Mouse (Mus musculus) forebrain, embryonic 14.5 days (tissue): Measurements from ENCODE around the gene Ppil6. TPM values are rescaled to one million over a fixed set of nuclear protein-coding genes. Genes with fewer than 3 reads are reported as not detected.

Source experiments
- ATAC-seq: fragments of 200-750 bp; cut with Nextera tagmentation; 2 replicates; pipeline ENCODE4 v1.8.0; 2017; ENCODE audit warnings: mild to moderate bottlenecking, moderate library complexity
- DNase-seq: peaks from one replicate; pipeline ENCODE4 v3.0.0-alpha.2; 2015; ENCODE audit warnings: low spot score
- H3K27ac ChIP-seq: fragments of 300-500 bp; sonication (generic); 2 replicates; pipeline ENCODE4 v1.5.1; 2014; ENCODE audit warnings: low read depth, mild to moderate bottlenecking, control low read depth, low read length, moderate library complexity
- H3K27me3 ChIP-seq: fragments of 300-500 bp; sonication (generic); replicated peaks from 2 replicates; pipeline ENCODE4 v1.6.1; 2014; ENCODE audit warnings: low read length, control low read depth, mixed read lengths; ENCODE audit not compliant: control insufficient read depth, insufficient read depth
- H3K36me3 ChIP-seq: fragments of 300-500 bp; sonication (generic); 2 replicates; pipeline ENCODE4 v1.6.1; 2014; ENCODE audit warnings: low read length, control low read depth; ENCODE audit not compliant: control insufficient read depth, insufficient read depth
- H3K4me1 ChIP-seq: fragments of 300-500 bp; sonication (generic); 2 replicates; pipeline ENCODE4 v1.6.1; 2014; ENCODE audit warnings: antibody characterized with exemption, low read length, control low read depth; ENCODE audit not compliant: control insufficient read depth, insufficient read depth
- H3K4me2 ChIP-seq: fragments of 300-500 bp; sonication (generic); 2 replicates; pipeline ENCODE4 v1.6.1; 2014; ENCODE audit warnings: mild to moderate bottlenecking, control low read depth, low read length
- H3K4me3 ChIP-seq: fragments of 300-500 bp; sonication (generic); 2 replicates; pipeline ENCODE4 v1.5.1; 2014; ENCODE audit warnings: low read depth, low read length, control low read depth
- H3K9ac ChIP-seq: fragments of 300-500 bp; sonication (generic); 2 replicates; pipeline ENCODE4 v1.6.1; 2014; ENCODE audit warnings: mild to moderate bottlenecking, low read length, control low read depth, moderate library complexity
- H3K9me3 ChIP-seq: fragments of 300-500 bp; sonication (generic); replicated peaks from 2 replicates; pipeline ENCODE4 v1.6.1; 2016; ENCODE audit warnings: low read length, control low read depth, mixed read lengths; ENCODE audit not compliant: control insufficient read depth
- WGBS: fragments of 180-500 bp; shearing (Covaris S2); extraction: QIAGEN DNeasy Blood & Tissue Kit; methylation state at CpG from one replicate; pipeline ENCODE4 v1.1.7; 2014; 5-methylcytosine and 5-hydroxymethylcytosine counted together
- polyA plus RNA-seq: library from polyadenylated mRNA; unstranded; fragments of >200 nt; fragmentation: Nextera tagmentation; extraction: Ambion mirVana; gene quantifications from 2 replicates; pipeline ENCODE4 v1.2.1, GENCODE M21; 2014

Ppil6 gene
- polyA plus RNA-seq, 1 experiment from 2014 or later: 2.0 TPM

GRCm38 (mm10) chr10:41460501-41460900, 29.7 kb upstream of the Ppil6 start:
- DNase-seq (peak; percentile 9), ATAC-seq (no peak)
- 42% methylated on average over 2 of the region's 2 CpGs for WGBS
- Histone ChIP-seq H3K27me3 (no peaks in the 10 kb centered on the region), H3K9me3 (no peaks in the 10 kb centered on the region), H3K9ac (no peak overlapping the region), H3K4me3 (no peak overlapping the region), H3K36me3 (peaks cover 53% of the 10 kb centered on the region), H3K4me2 (no peak overlapping the region), H3K4me1 (no peaks in the 10 kb centered on the region), H3K27ac (no peak overlapping the region)

GRCm38 (mm10) chr10:41461057-41461722, 29.0 kb upstream of the Ppil6 start:
- H3K27me3 ChIP-seq: no peaks in the 10 kb centered on the region
- H3K4me1 ChIP-seq: no peaks in the 10 kb centered on the region
- H3K9me3 ChIP-seq: no peaks in the 10 kb centered on the region
- no peak overlapping the region for H3K4me3 ChIP-seq
- DNase-seq: peak; percentile 14
- H3K36me3 ChIP-seq: peaks cover 50% of the 10 kb centered on the region
- 88% methylated on average over 3 of the region's 3 CpGs for WGBS
- ATAC-seq: no peak
- no peak overlapping the region for H3K27ac ChIP-seq
- no peak overlapping the region for H3K4me2 ChIP-seq
- no peak overlapping the region for H3K9ac ChIP-seq

- WGBS: 50% methylated on average over 15 of the region's 15 CpGs
- ATAC-seq: no peak
- no peaks in the 10 kb centered on the region for H3K9me3 ChIP-seq
- peak overlapping the region; percentile 27; the same call in 1 of the 2 replicates for H3K27ac ChIP-seq
- H3K36me3 ChIP-seq: peaks cover 37% of the 10 kb centered on the region
- no peaks in the 10 kb centered on the region for H3K4me1 ChIP-seq
- H3K27me3 ChIP-seq: no peaks in the 10 kb centered on the region
- no peak for DNase-seq
- no peak overlapping the region for H3K4me3 ChIP-seq
- no peak overlapping the region for H3K9ac ChIP-seq
- no peak overlapping the region for H3K4me2 ChIP-seq
Observed at GRCm38 (mm10) chr10:41464401-41464955, 25.8 kb upstream of the Ppil6 start.

- no peak for DNase-seq
- WGBS: 29% methylated on average over 6 of the region's 6 CpGs
- no peak for ATAC-seq
Observed at GRCm38 (mm10) chr10:41467325-41467724, 22.9 kb upstream of the Ppil6 start.

GRCm38 (mm10) chr10:41470693-41471092, 19.5 kb upstream of the Ppil6 start:
- Histone ChIP-seq H3K9me3 (no peaks in the 10 kb centered on the region), H3K4me3 (no peak overlapping the region), H3K27ac (no peak overlapping the region), H3K36me3 (peaks cover 11% of the 10 kb centered on the region), H3K4me1 (peaks cover under 1% of the 10 kb centered on the region; the same call in 1 of the 2 replicates), H3K4me2 (no peak overlapping the region), H3K27me3 (no peaks in the 10 kb centered on the region), H3K9ac (no peak overlapping the region)
- ATAC-seq: no peak
- 93% methylated on average over 3 of the region's 3 CpGs for WGBS
- DNase-seq: no peak

More at GRCm38 (mm10) chr10:41467325-41467724, 22.9 kb upstream of the Ppil6 start:
- Histone ChIP-seq H3K4me3 (no peak overlapping the region), H3K9ac (no peak overlapping the region), H3K27ac (no peak overlapping the region), H3K4me2 (no peak overlapping the region), H3K9me3 (no peaks in the 10 kb centered on the region), H3K4me1 (no peaks in the 10 kb centered on the region), H3K36me3 (peaks cover 29% of the 10 kb centered on the region), H3K27me3 (no peaks in the 10 kb centered on the region)

- Histone ChIP-seq H3K4me1 (peaks cover 11% of the 10 kb centered on the region; the same call in 1 of the 2 replicates), H3K4me2 (no peak overlapping the region), H3K27me3 (no peaks in the 10 kb centered on the region), H3K9ac (no peak overlapping the region), H3K27ac (no peak overlapping the region), H3K9me3 (no peaks in the 10 kb centered on the region), H3K4me3 (no peak overlapping the region), H3K36me3 (peaks cover 6% of the 10 kb centered on the region; the same call in 1 of the 2 replicates)
- ATAC-seq: no peak
- DNase-seq: no peak
Observed at GRCm38 (mm10) chr10:41472534-41472933, 17.7 kb upstream of the Ppil6 start.

- Histone ChIP-seq H3K9ac (no peak overlapping the region), H3K27ac (no peak overlapping the region), H3K4me1 (peaks cover 12% of the 10 kb centered on the region; the same call in 1 of the 2 replicates), H3K27me3 (no peaks in the 10 kb centered on the region), H3K9me3 (no peaks in the 10 kb centered on the region), H3K36me3 (peaks cover 5% of the 10 kb centered on the region; the same call in 1 of the 2 replicates), H3K4me3 (no peak overlapping the region), H3K4me2 (no peak overlapping the region)
- 72% methylated on average over 5 of the region's 5 CpGs for WGBS
- ATAC-seq: no peak
- no peak for DNase-seq
Observed at GRCm38 (mm10) chr10:41472962-41473481, 17.2 kb upstream of the Ppil6 start.

- Histone ChIP-seq H3K4me1 (peaks cover 13% of the 10 kb centered on the region; the same call in 1 of the 2 replicates), H3K4me2 (no peak overlapping the region), H3K27ac (no peak overlapping the region), H3K9ac (no peak overlapping the region), H3K27me3 (no peaks in the 10 kb centered on the region), H3K9me3 (no peaks in the 10 kb centered on the region), H3K36me3 (no peaks in the 10 kb centered on the region), H3K4me3 (no peak overlapping the region)
- WGBS: 87% methylated on average over 6 of the region's 6 CpGs
- ATAC-seq (no peak), DNase-seq (no peak)
Observed at GRCm38 (mm10) chr10:41473782-41474468, 16.3 kb upstream of the Ppil6 start.
